Mouse (Mus musculus): ENCODE measurements around the gene Arhgef12. TPM values are rescaled to one million over a fixed set of nuclear protein-coding genes. Genes with fewer than 3 reads are reported as not detected.

The Arhgef12 gene
- polyA plus RNA-seq, 1 experiment = 63.4 TPM

- no peak overlapping the region for H3K4me3 ChIP-seq (ENCODE audit: insufficient read depth, low read length)
- H3K27ac ChIP-seq (ENCODE audit: insufficient read depth, low read length) = no peak overlapping the region
Observed at GRCm38 (mm10) chr9:43070566-43070965, 36.5 kb downstream of the Arhgef12 start.

DNA sequence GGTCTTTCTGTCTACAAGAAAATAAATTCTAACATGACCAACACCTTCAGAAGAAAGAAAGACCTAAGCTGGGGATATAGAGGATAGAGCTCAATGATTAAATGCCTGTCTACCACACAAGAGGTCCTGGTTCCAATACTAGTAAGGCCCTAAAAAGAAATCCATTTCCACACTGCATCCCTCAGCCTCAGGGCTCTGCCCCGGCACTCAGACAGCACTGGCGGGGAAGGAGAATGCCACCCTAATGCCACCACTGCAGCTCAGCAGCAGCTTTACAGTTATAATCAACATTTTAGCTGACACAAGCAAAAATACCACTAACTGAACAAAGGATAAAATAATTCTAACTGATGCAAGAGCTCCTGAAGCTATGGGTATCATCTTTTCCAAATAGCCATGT is 36.9 kb downstream of the Arhgef12 start:
- Histone ChIP-seq H3K4me1 (ENCODE audit: control insufficient read depth, insufficient read depth, low read length) (peaks cover 4% of the 10 kb centered on the region), H3K27ac (ENCODE audit: insufficient read depth, low read length) (no peak overlapping the region), H3K4me3 (ENCODE audit: insufficient read depth, low read length) (no peak overlapping the region)
- TF ChIP-seq POLR2A (IDR thresholded peaks at IDR 0.05; ENCODE audit: extremely low read depth, insufficient read depth, low read length) (no peak), CTCF (IDR thresholded peaks at IDR 0.05; ENCODE audit: extremely low read depth, insufficient read depth, low read length) (no peak)

More at GRCm38 (mm10) chr9:43070566-43070965, 36.5 kb downstream of the Arhgef12 start:
- peaks cover 4% of the 10 kb centered on the region for H3K4me1 ChIP-seq (ENCODE audit: control insufficient read depth, insufficient read depth, low read length)
- TF ChIP-seq CTCF (IDR thresholded peaks at IDR 0.05; ENCODE audit: extremely low read depth, insufficient read depth, low read length) (no peak), POLR2A (IDR thresholded peaks at IDR 0.05; ENCODE audit: extremely low read depth, insufficient read depth, low read length) (no peak)

DNA sequence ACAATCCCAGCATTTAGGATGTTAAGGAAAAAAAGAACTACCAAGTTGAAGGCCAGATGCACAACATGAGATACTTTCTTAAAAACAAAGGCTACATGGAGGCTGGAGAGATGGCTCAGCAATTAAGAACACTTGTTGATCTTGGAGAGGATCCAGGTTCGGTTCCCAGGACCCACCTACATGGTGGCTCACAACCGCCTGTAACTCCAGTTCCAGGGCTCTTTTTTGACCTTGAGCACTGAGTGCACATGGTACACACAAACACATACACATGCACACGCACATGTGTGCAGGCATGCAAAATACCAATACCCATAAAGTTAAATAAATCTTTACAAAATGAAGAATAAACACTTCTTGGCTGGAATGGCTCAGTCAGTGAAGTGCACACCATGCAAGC is 39.1 kb downstream of the Arhgef12 start:
- H3K4me3 ChIP-seq (ENCODE audit: insufficient read depth, low read length) = no peak overlapping the region

DNA sequence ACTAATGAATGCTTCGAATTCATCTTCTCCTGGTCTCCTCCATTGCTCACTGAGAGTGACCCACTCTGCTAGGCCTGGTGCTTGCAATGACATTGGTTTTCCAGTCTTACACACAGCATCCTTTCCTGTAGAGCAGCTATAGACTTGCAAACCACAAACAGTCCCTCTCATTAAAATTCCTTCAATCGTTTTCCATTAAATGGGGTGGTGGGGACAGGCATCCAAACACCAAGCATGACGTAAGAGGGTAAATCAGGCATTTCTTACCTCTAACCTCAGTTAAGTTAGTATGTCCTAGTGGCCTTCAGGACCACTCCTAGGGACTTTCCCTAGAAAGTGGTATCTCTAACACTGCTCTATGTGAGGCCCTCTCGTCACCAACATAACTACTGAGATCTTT is 41.8 kb downstream of the Arhgef12 start:
- no peak for TF ChIP-seq CTCF (IDR thresholded peaks at IDR 0.05; ENCODE audit: extremely low read depth, insufficient read depth, low read length)
- no peak for TF ChIP-seq POLR2A (IDR thresholded peaks at IDR 0.05; ENCODE audit: extremely low read depth, insufficient read depth, low read length)
- peaks cover 4% of the 10 kb centered on the region for H3K4me1 ChIP-seq (ENCODE audit: control insufficient read depth, insufficient read depth, low read length)
- no peak overlapping the region for H3K4me3 ChIP-seq (ENCODE audit: insufficient read depth, low read length)
- no peak overlapping the region for H3K27ac ChIP-seq (ENCODE audit: insufficient read depth, low read length)

More for the DNA sequence above, 39.1 kb downstream of the Arhgef12 start:
- H3K27ac ChIP-seq (ENCODE audit: insufficient read depth, low read length) = no peak overlapping the region
- H3K4me1 ChIP-seq (ENCODE audit: control insufficient read depth, insufficient read depth, low read length) = peaks cover 4% of the 10 kb centered on the region
- no peak for TF ChIP-seq CTCF (IDR thresholded peaks at IDR 0.05; ENCODE audit: extremely low read depth, insufficient read depth, low read length)
- TF ChIP-seq POLR2A (IDR thresholded peaks at IDR 0.05; ENCODE audit: extremely low read depth, insufficient read depth, low read length) = no peak

DNA sequence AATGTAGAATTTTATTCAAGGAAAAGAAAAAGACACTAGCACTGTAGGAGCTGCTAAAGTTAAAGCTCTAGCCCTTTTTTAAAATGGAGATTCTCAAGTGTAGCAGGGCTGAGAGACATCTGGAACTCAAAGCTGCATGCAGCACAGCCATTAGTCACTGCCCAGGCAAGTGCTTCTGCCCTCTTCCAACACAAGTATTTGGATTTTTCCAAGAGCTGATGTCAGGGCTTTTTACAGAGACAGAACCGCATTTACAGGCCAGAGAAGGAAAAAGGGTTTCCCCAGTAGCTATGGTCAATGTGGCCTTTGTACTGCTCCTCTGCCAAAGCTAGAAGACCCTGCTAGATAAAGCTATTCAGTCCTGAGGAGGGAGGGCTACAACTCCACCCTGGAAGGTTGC is 45.5 kb downstream of the Arhgef12 start:
- Histone ChIP-seq H3K4me3 (ENCODE audit: insufficient read depth, low read length) (no peak overlapping the region), H3K27ac (ENCODE audit: insufficient read depth, low read length) (peak overlapping the region; percentile 70), H3K4me1 (ENCODE audit: control insufficient read depth, insufficient read depth, low read length) (peaks cover 2% of the 10 kb centered on the region; the same call in 1 of the 2 replicates)
- no peak for TF ChIP-seq CTCF (IDR thresholded peaks at IDR 0.05; ENCODE audit: extremely low read depth, insufficient read depth, low read length)

DNA sequence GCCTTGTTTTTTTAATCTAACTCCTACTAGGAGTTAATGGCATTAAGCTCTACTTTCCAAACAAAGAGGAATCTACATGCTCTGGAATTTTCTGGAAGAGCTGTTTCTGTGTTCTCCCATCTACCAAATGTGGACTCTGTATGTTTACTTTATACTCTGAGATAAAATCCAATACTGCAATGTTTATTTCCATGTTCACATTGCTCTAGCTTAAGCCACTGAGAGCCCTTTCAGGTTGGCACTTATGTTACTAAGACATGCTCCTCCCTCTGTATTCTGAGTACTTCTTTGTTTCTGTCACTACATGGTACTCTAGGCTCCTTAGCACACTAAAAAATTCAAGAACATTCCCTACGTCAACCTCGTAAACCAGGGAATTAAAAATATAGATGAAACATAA is 56.6 kb downstream of the Arhgef12 start:
- TF ChIP-seq POLR2A (IDR thresholded peaks at IDR 0.05; ENCODE audit: extremely low read depth, insufficient read depth, low read length) = no peak
- TF ChIP-seq CTCF (IDR thresholded peaks at IDR 0.05; ENCODE audit: extremely low read depth, insufficient read depth, low read length) = no peak
- no peaks in the 10 kb centered on the region for H3K4me1 ChIP-seq (ENCODE audit: control insufficient read depth, insufficient read depth, low read length)
- no peak overlapping the region for H3K27ac ChIP-seq (ENCODE audit: insufficient read depth, low read length)
- H3K4me3 ChIP-seq (ENCODE audit: insufficient read depth, low read length) = no peak overlapping the region

- H3K4me3 ChIP-seq (ENCODE audit: insufficient read depth, low read length) = no peak overlapping the region
- TF ChIP-seq POLR2A (IDR thresholded peaks at IDR 0.05; ENCODE audit: extremely low read depth, insufficient read depth, low read length) = no peak
- TF ChIP-seq CTCF (IDR thresholded peaks at IDR 0.05; ENCODE audit: extremely low read depth, insufficient read depth, low read length) = no peak
- no peaks in the 10 kb centered on the region; the same call in 1 of the 2 replicates for H3K4me1 ChIP-seq (ENCODE audit: control insufficient read depth, insufficient read depth, low read length)
- peak overlapping the region; percentile 53 for H3K27ac ChIP-seq (ENCODE audit: insufficient read depth, low read length)
Observed at GRCm38 (mm10) chr9:43044481-43044880, 62.6 kb downstream of the Arhgef12 start.

- no peak overlapping the region for H3K4me3 ChIP-seq (ENCODE audit: insufficient read depth, low read length)
- no peak overlapping the region for H3K27ac ChIP-seq (ENCODE audit: insufficient read depth, low read length)
- TF ChIP-seq CTCF (IDR thresholded peaks at IDR 0.05; ENCODE audit: extremely low read depth, insufficient read depth, low read length) (no peak), POLR2A (IDR thresholded peaks at IDR 0.05; ENCODE audit: extremely low read depth, insufficient read depth, low read length) (no peak)
- peaks cover 3% of the 10 kb centered on the region for H3K4me1 ChIP-seq (ENCODE audit: control insufficient read depth, insufficient read depth, low read length)
Observed at GRCm38 (mm10) chr9:43038466-43038865, 68.6 kb downstream of the Arhgef12 start.

- no peak overlapping the region for H3K4me3 ChIP-seq (ENCODE audit: insufficient read depth, low read length)
- no peak overlapping the region for H3K27ac ChIP-seq (ENCODE audit: insufficient read depth, low read length)
- H3K4me1 ChIP-seq (ENCODE audit: control insufficient read depth, insufficient read depth, low read length) = peaks cover 3% of the 10 kb centered on the region
- TF ChIP-seq CTCF (IDR thresholded peaks at IDR 0.05; ENCODE audit: extremely low read depth, insufficient read depth, low read length) (no peak), POLR2A (IDR thresholded peaks at IDR 0.05; ENCODE audit: extremely low read depth, insufficient read depth, low read length) (no peak)
Observed at GRCm38 (mm10) chr9:43035208-43035607, 71.8 kb downstream of the Arhgef12 start.

DNA sequence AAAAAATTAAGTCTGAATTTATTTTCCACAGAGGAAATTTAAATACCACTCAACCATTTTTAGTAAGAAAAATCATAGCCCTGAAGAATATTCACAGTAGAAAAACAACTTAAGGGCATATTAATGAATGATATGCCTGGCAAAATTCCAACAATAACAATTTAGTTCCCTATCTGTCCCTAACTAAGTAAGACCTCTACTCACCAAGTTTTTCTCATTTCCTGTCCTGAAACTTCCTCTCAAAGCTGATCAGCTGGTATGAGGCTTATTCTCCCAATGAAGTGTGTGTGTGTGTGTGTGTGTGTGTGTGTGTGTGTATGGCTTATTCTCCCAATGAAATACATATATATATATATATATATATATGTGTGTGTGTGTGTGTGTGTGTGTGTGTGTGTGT is 72.8 kb downstream of the Arhgef12 start:
- Histone ChIP-seq H3K27ac (ENCODE audit: insufficient read depth, low read length) (no peak overlapping the region), H3K4me1 (ENCODE audit: control insufficient read depth, insufficient read depth, low read length) (peaks cover 3% of the 10 kb centered on the region), H3K4me3 (ENCODE audit: insufficient read depth, low read length) (no peak overlapping the region)
- TF ChIP-seq POLR2A (IDR thresholded peaks at IDR 0.05; ENCODE audit: extremely low read depth, insufficient read depth, low read length) = no peak
- TF ChIP-seq CTCF (IDR thresholded peaks at IDR 0.05; ENCODE audit: extremely low read depth, insufficient read depth, low read length) = no peak

All from cortical plate, adult 2 months (tissue).